Mouse (Mus musculus) CH12.LX (cell line): ENCODE measurements around the gene Ccng2. TPM values are rescaled to one million over a fixed set of nuclear protein-coding genes. Genes with fewer than 3 reads are reported as not detected.

Experiments
- DNase-seq: peaks from one replicate; pipeline ENCODE4 v3.0.0-alpha.2; 2013; ENCODE audit errors: extremely low read depth
- H3K27ac ChIP-seq: 2 replicates; pipeline ENCODE4 v1.5.1; 2012; ENCODE audit warnings: low read depth, mild to moderate bottlenecking, control low read depth, moderate library complexity; ENCODE audit not compliant: insufficient read depth
- H3K27me3 ChIP-seq: replicated peaks from 2 replicates; pipeline ENCODE3; 2012; ENCODE audit warnings: inconsistent platforms
- H3K36me3 ChIP-seq, 2 experiments: replicated peaks in 1 of 2; 2 replicates each; pipeline versions ENCODE3 to v1.6.1; 2012; ENCODE audit warnings: inconsistent platforms in 1 of 2, low read length in 1 of 2, mild to moderate bottlenecking in 1 of 2, mixed read lengths in 1 of 2, moderate library complexity in 1 of 2; ENCODE audit not compliant: control insufficient read depth in 1 of 2, insufficient read depth in 1 of 2
- H3K4me1 ChIP-seq, 2 experiments: 2 replicates each; pipeline ENCODE4 v1.6.1; 2012; ENCODE audit warnings: inconsistent platforms in 1 of 2, moderate library complexity in 1 of 2; ENCODE audit not compliant: insufficient read depth in 2 of 2, control insufficient read depth in 1 of 2
- H3K4me2 ChIP-seq: 2 replicates; pipeline ENCODE4 v1.6.1; 2012; ENCODE audit warnings: low read depth, mild to moderate bottlenecking, control low read depth; ENCODE audit not compliant: poor library complexity, insufficient read depth, severe bottlenecking
- H3K4me3 ChIP-seq, 3 experiments: fragments of 150-350 bp in 1 of 3; sonication (generic) in 1 of 3; replicated peaks in 1 of 3; 2 replicates each; pipeline versions ENCODE3 to v1.5.1; 2011 to 2012; ENCODE audit warnings: low read depth in 2 of 3, low read length in 2 of 3, mild to moderate bottlenecking in 2 of 3, moderate library complexity in 2 of 3, control low read depth in 1 of 3, improper control_type of control experiment in 1 of 3, inconsistent platforms in 1 of 3, mixed read lengths in 1 of 3; ENCODE audit not compliant: poor library complexity in 1 of 3
- H3K79me2 ChIP-seq: replicated peaks from 2 replicates; pipeline ENCODE4 v1.6.1; 2012; ENCODE audit warnings: mild to moderate bottlenecking, moderate library complexity; ENCODE audit not compliant: control insufficient read depth, poor library complexity, insufficient read depth, severe bottlenecking; ENCODE audit errors: extremely low read depth
- H3K9ac ChIP-seq: 2 replicates; pipeline ENCODE4 v1.6.1; 2012; ENCODE audit warnings: low read depth, mild to moderate bottlenecking, control low read depth, moderate library complexity; ENCODE audit not compliant: insufficient read depth
- H3K9me3 ChIP-seq: replicated peaks from 2 replicates; pipeline ENCODE3; 2012; ENCODE audit warnings: low read length, inconsistent platforms, mixed read lengths
- BHLHE40 ChIP-seq: IDR thresholded peaks from 2 replicates; pipeline ENCODE4 v1.6.1; 2011; ENCODE audit warnings: mild to moderate bottlenecking, low read depth, low read length, improper control_type of control experiment
- CHD2 ChIP-seq: IDR thresholded peaks from 2 replicates; pipeline ENCODE4 v1.6.1; 2011; ENCODE audit warnings: low read length, improper control_type of control experiment
- ELF1 ChIP-seq: IDR thresholded peaks from 2 replicates; pipeline ENCODE4 v1.6.1; 2014; ENCODE audit warnings: low read depth, mild to moderate bottlenecking, inconsistent platforms, low read length, improper control_type of control experiment
- EP300 ChIP-seq: IDR thresholded peaks from 2 replicates; pipeline ENCODE4 v1.6.1; 2011; ENCODE audit warnings: low read length, improper control_type of control experiment
- ETS1 ChIP-seq: conservative IDR thresholded peaks from 2 replicates; pipeline ENCODE4 v1.6.1; 2012; ENCODE audit warnings: low read depth, mild to moderate bottlenecking, inconsistent platforms, low read length, improper control_type of control experiment, moderate library complexity
- GABPA ChIP-seq: IDR thresholded peaks from 2 replicates; pipeline ENCODE4 v1.6.1; 2012; ENCODE audit warnings: low read depth, low read length, improper control_type of control experiment, inconsistent platforms; ENCODE audit not compliant: insufficient replicate concordance
- JUND ChIP-seq: conservative IDR thresholded peaks from 2 replicates; pipeline ENCODE4 v1.6.1; 2011; ENCODE audit warnings: low read depth, low read length, improper control_type of control experiment
- MAFK ChIP-seq: IDR thresholded peaks from 2 replicates; pipeline ENCODE4 v1.6.1; 2011; ENCODE audit warnings: low read length, improper control_type of control experiment; ENCODE audit not compliant: insufficient replicate concordance
- MAZ ChIP-seq: IDR thresholded peaks from 2 replicates; pipeline ENCODE4 v1.6.1; 2012; ENCODE audit warnings: low read depth, mild to moderate bottlenecking, inconsistent platforms, low read length, improper control_type of control experiment, moderate library complexity
- MYC ChIP-seq: IDR thresholded peaks from 2 replicates; pipeline ENCODE4 v1.6.1; 2011; ENCODE audit warnings: low read depth, mild to moderate bottlenecking, improper control_type of control experiment, low read length
- NELFE ChIP-seq: IDR thresholded peaks from 2 replicates; pipeline ENCODE4 v1.6.1; 2011; ENCODE audit warnings: low read depth, low read length, improper control_type of control experiment
- NRF1 ChIP-seq: IDR thresholded peaks from 2 replicates; pipeline ENCODE4 v1.6.1; 2014; ENCODE audit warnings: low read depth, mild to moderate bottlenecking, inconsistent platforms, low read length, improper control_type of control experiment, moderate library complexity
- PAX5 ChIP-seq: IDR thresholded peaks from 2 replicates; pipeline ENCODE4 v1.6.1; 2012; ENCODE audit warnings: low read length, inconsistent platforms, mixed read lengths
- POLR2A ChIP-seq: IDR thresholded peaks from 2 replicates; pipeline ENCODE4 v1.6.1; 2011; ENCODE audit warnings: low read depth, mild to moderate bottlenecking, improper control_type of control experiment, low read length
- POLR2AphosphoS2 ChIP-seq: IDR thresholded peaks from 2 replicates; pipeline ENCODE4 v1.6.1; 2011; ENCODE audit warnings: low read depth, low read length, improper control_type of control experiment
- RCOR1 ChIP-seq: conservative IDR thresholded peaks from 2 replicates; pipeline ENCODE4 v1.6.1; 2012; ENCODE audit warnings: low read depth, mild to moderate bottlenecking, inconsistent platforms, low read length, improper control_type of control experiment
- SIN3A ChIP-seq: IDR thresholded peaks from 2 replicates; pipeline ENCODE4 v1.6.1; 2012; ENCODE audit warnings: low read length, improper control_type of control experiment, inconsistent platforms
- SMC3 ChIP-seq: IDR thresholded peaks from 2 replicates; pipeline ENCODE4 v1.6.1; 2011; ENCODE audit warnings: low read depth, low read length, improper control_type of control experiment
- TBP ChIP-seq: conservative IDR thresholded peaks from 2 replicates; pipeline ENCODE4 v1.6.1; 2011; ENCODE audit warnings: low read depth, low read length, improper control_type of control experiment
- TCF12 ChIP-seq: IDR thresholded peaks from 2 replicates; pipeline ENCODE4 v1.6.1; 2014; ENCODE audit warnings: low read depth, mild to moderate bottlenecking, inconsistent platforms, low read length, improper control_type of control experiment
- USF2 ChIP-seq: conservative IDR thresholded peaks from 2 replicates; pipeline ENCODE4 v1.6.1; 2011; ENCODE audit warnings: low read depth, low read length, improper control_type of control experiment
- ZC3H11A ChIP-seq: IDR thresholded peaks from 2 replicates; pipeline ENCODE4 v1.6.1; 2012; ENCODE audit warnings: low read depth, mild to moderate bottlenecking, inconsistent platforms, low read length, improper control_type of control experiment
- ZKSCAN1 ChIP-seq: IDR thresholded peaks from 2 replicates; pipeline ENCODE4 v1.6.1; 2012; ENCODE audit warnings: low read depth, inconsistent platforms, low read length, improper control_type of control experiment, borderline replicate concordance
- ZMIZ1 ChIP-seq: IDR thresholded peaks from 2 replicates; pipeline ENCODE4 v1.6.1; 2012; ENCODE audit warnings: low read depth, mild to moderate bottlenecking, inconsistent platforms, low read length, improper control_type of control experiment
- dilution Hi-C: fragments of 300-500 bp; cut with MboI; formaldehyde crosslinking; loops from 2 replicates; pipeline ENCODE4 v1.14.3; 2020; ENCODE audit warnings: low sequenced_read_pairs; ENCODE audit not compliant: extremely low pct_unique_long_range_greater_than_20kb, extremely low pct_ligation_motif_present
- in situ Hi-C: fragments of 300-500 bp; cut with MboI; formaldehyde crosslinking; loops from 3 replicates; pipeline ENCODE4 v1.14.3; 2019; ENCODE audit warnings: low sequenced_read_pairs, low pct_ligation_motif_present, low pct_unique_long_range_greater_than_20kb, mixed read lengths
- polyA plus RNA-seq: library from polyadenylated mRNA; unstranded; fragments of >175 nt; gene quantifications from 2 replicates; pipeline ENCODE4 v1.2.1, GENCODE M21; 2012; ENCODE audit warnings: low read depth; ENCODE audit not compliant: insufficient read length
- total RNA-seq, 2 experiments: library from RNA; depleted of rRNA; stranded (reverse); fragments of 300-350 nt in 1 of 2; fragments of >200 nt in 1 of 2; gene quantifications; 2 replicates each; pipeline ENCODE4 v1.2.3; 2012 to 2014

The Ccng2 gene
- total and polyA plus RNA-seq, 3 experiments = 6.2 to 23.1 (median 16.7) TPM

DNA sequence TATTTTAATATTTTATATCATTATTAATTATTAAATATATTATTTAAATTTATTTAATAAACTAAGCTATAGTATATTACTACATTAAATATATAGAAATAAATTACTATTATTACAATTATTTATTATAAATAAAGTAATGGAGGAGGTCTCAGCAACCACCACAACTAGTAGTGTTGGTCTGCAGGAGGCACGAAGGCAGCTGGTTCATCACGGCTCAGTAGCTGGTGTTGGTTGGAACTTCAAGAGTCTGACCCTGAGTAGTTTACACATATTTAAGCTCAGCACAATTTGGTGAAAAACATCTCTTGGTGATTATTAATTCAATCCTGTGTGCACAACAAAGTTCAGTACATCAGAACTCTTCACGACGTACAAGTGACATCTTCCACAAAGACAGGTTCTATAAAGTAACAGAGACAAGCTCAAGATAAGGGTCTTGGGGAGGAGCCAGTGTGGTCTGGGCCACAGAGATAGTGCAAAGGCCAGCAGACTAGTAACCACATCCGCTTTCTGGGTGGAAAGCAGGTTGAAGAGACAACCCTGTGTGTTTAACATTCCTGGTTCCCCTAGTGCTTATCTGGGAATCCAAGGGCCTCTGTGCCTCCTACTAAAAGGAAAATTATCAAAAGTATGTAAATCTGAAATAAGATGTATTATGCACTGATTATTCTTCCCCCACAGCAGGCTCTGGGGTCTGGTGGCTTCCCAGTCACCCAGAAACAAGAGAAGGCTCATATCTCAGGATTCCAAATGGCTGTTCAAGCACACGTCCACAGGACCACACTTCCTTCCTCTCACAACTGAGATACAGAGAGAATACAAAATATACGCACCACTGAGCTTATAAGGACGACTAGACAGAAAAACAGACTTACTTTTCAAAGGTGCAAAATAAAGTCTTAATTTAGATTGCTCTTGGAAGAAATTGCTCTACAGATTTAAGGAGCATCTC is 27.2 kb upstream of the Ccng2 start:
- dilution Hi-C loops = no loop called here
- no peak overlapping the region for H3K27ac ChIP-seq

DNA sequence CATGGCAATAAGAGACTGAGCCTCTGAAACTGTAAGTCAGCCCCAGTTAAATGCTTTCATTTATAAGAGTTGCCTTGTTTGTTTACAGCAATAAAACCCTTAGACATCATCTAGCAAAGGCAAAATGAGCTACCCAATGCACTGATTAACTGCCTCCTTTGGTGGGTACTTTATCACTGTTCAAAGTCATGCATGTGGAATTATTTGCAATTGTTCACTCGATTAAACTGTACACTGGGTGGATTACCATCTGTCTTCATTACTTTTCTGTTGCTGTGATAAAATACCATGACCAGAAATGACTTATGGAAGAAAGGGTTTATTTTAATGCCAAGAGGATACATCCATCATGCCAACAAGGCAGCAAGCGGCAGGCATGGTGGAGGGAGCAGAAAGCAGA is 21.8 kb upstream of the Ccng2 start:
- dilution Hi-C loops (no loop called here), in situ Hi-C loops (no loop called here)
- TF ChIP-seq MYC = no peak
- no peaks in the 10 kb centered on the region for H3K4me1 ChIP-seq
- no peak overlapping the region for H3K27ac ChIP-seq
- no peak overlapping the region for H3K4me2 ChIP-seq
- H3K9ac ChIP-seq = no peak overlapping the region
- no peaks in the 10 kb centered on the region for H3K27me3 ChIP-seq
- DNase-seq = no peak
- no peak overlapping the region for H3K4me3 ChIP-seq
- no peaks in the 10 kb centered on the region for H3K36me3 ChIP-seq
- H3K79me2 ChIP-seq = no peaks in the 10 kb centered on the region
- H3K9me3 ChIP-seq = no peaks in the 10 kb centered on the region

More for the DNA sequence above, 27.2 kb upstream of the Ccng2 start:
- no peaks in the 10 kb centered on the region for H3K79me2 ChIP-seq
- H3K36me3 ChIP-seq = no peaks in the 10 kb centered on the region
- no peak overlapping the region for H3K4me3 ChIP-seq
- TF ChIP-seq PAX5 (no peak), SMC3 (no peak), JUND (no peak), BHLHE40 (no peak), TBP (no peak), POLR2A (no peak), GABPA (no peak)
- peaks cover 2 to 7% of the 10 kb centered on the region in 2 experiments; a peak in 3 of 4 replicates for H3K4me1 ChIP-seq
- H3K27me3 ChIP-seq = no peaks in the 10 kb centered on the region
- H3K4me2 ChIP-seq = no peak overlapping the region
- no peaks in the 10 kb centered on the region for H3K9me3 ChIP-seq
- in situ Hi-C loops = no loop called here
- DNase-seq = no peak
- H3K9ac ChIP-seq = no peak overlapping the region

DNA sequence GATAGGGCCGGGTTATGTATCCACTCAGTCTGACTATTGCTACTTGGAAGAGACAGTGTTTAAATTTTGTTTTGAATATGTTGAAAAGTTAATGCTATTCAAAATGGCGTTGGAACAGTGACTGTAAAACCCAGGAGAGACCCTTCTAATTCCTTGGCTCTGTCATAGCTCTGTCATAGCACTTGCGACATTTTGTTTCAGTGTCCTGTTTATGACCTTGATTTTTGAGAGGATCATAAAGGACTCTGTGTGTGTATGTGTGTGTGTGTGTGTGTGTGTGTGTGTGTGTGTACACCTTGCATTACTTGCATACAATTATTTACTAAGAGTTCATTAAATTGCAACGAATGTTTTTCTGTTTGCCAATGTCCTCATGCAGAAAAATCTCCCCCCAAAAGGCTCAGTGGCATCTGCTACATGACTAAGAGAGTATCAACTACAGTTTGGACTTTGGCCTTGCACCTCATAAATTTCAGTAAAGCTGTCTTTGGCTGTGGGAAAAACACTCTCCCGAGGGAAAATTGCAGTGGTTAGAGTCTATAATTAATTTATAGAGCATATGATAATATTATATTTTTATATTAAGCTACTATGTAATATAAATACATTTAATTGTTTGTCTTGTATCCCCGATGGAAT is 17.0 kb upstream of the Ccng2 start:
- H3K4me2 ChIP-seq = no peak overlapping the region
- dilution Hi-C loops (no loop called here), in situ Hi-C loops (no loop called here)
- H3K4me1 ChIP-seq = no peaks in the 10 kb centered on the region
- no peaks in the 10 kb centered on the region for H3K36me3 ChIP-seq
- TF ChIP-seq POLR2AphosphoS2 = no peak
- TF ChIP-seq ZC3H11A = no peak
- TF ChIP-seq MAZ = no peak
- no peak for TF ChIP-seq ZMIZ1
- no peak for TF ChIP-seq SIN3A
- no peak for TF ChIP-seq NELFE
- TF ChIP-seq BHLHE40 = no peak
- TF ChIP-seq ELF1 = no peak
- no peak for TF ChIP-seq RCOR1
- TF ChIP-seq TBP = no peak
- TF ChIP-seq PAX5 = no peak
- no peak for TF ChIP-seq USF2
- TF ChIP-seq TCF12 = no peak
- no peak for TF ChIP-seq ZKSCAN1
- no peak for TF ChIP-seq MAFK
- TF ChIP-seq CHD2 = no peak
- no peak for TF ChIP-seq ETS1
- TF ChIP-seq EP300 = no peak
- no peak for TF ChIP-seq MYC
- TF ChIP-seq NRF1 = no peak
- no peak overlapping the region for H3K4me3 ChIP-seq
- no peaks in the 10 kb centered on the region for H3K79me2 ChIP-seq
- no peak overlapping the region for H3K9ac ChIP-seq
- no peaks in the 10 kb centered on the region for H3K27me3 ChIP-seq
- H3K9me3 ChIP-seq = peaks cover 8% of the 10 kb centered on the region
- no peak for DNase-seq
- H3K27ac ChIP-seq = no peak overlapping the region
